Mouse (Mus musculus) small intestine, adult 2 months (tissue): ENCODE results near the gene Ssh3. TPM values are rescaled to one million over a fixed set of nuclear protein-coding genes. Genes with fewer than 3 reads are reported as not detected.

ENCODE experiments used
- H3K27ac ChIP-seq: fragments of 200-500 bp; 2 replicates; pipeline ENCODE4 v1.5.1; 2012; ENCODE audit warnings: low read depth, low read length, control low read depth, inconsistent platforms; ENCODE audit not compliant: insufficient read depth
- H3K27me3 ChIP-seq: fragments of 200-500 bp; 2 replicates; pipeline ENCODE4 v1.6.1; 2012; ENCODE audit warnings: mild to moderate bottlenecking, moderate library complexity, low read length, inconsistent platforms; ENCODE audit not compliant: control insufficient read depth, insufficient read depth
- H3K36me3 ChIP-seq: fragments of 200-500 bp; 2 replicates; pipeline ENCODE4 v1.6.1; 2012; ENCODE audit warnings: mild to moderate bottlenecking, low read length, control low read depth, inconsistent platforms; ENCODE audit not compliant: control insufficient read depth, insufficient read depth
- H3K4me1 ChIP-seq: fragments of 200-500 bp; 2 replicates; pipeline ENCODE4 v1.6.1; 2012; ENCODE audit warnings: low read length, inconsistent platforms, mixed read lengths; ENCODE audit not compliant: control insufficient read depth, insufficient read depth, insufficient read length
- H3K4me3 ChIP-seq: fragments of 200-500 bp; 2 replicates; pipeline ENCODE4 v1.5.1; 2012; ENCODE audit warnings: low read depth, mild to moderate bottlenecking, control low read depth, inconsistent platforms, low read length, moderate library complexity
- CTCF ChIP-seq: fragments of 200-500 bp; IDR thresholded peaks from 2 replicates; pipeline ENCODE4 v1.5.1; 2012; ENCODE audit warnings: low read depth, mild to moderate bottlenecking, control low read depth, inconsistent platforms, low read length, moderate library complexity, mixed read lengths; ENCODE audit not compliant: insufficient replicate concordance, insufficient read length; ENCODE audit errors: extremely low read depth
- POLR2A ChIP-seq: fragments of 200-500 bp; IDR thresholded peaks from 2 replicates; pipeline ENCODE4 v1.6.1; 2012; ENCODE audit warnings: low read depth, mild to moderate bottlenecking, control low read depth, inconsistent platforms, low read length, moderate library complexity
- WGBS: fragments of 180-500 bp; shearing (Covaris S2); methylation state at CpG from one replicate; pipeline ENCODE4 v1.1.7; 2018; 5-methylcytosine and 5-hydroxymethylcytosine counted together
- polyA plus RNA-seq: library from polyadenylated mRNA; depleted of rRNA; stranded (reverse); fragments of >200 nt; gene quantifications from 2 replicates; pipeline ENCODE4 v1.2.3, GENCODE M21; 2012; rRNA removed

Gene Ssh3
- polyA plus RNA-seq: 72.2 and 105 TPM in 2 replicates

DNA sequence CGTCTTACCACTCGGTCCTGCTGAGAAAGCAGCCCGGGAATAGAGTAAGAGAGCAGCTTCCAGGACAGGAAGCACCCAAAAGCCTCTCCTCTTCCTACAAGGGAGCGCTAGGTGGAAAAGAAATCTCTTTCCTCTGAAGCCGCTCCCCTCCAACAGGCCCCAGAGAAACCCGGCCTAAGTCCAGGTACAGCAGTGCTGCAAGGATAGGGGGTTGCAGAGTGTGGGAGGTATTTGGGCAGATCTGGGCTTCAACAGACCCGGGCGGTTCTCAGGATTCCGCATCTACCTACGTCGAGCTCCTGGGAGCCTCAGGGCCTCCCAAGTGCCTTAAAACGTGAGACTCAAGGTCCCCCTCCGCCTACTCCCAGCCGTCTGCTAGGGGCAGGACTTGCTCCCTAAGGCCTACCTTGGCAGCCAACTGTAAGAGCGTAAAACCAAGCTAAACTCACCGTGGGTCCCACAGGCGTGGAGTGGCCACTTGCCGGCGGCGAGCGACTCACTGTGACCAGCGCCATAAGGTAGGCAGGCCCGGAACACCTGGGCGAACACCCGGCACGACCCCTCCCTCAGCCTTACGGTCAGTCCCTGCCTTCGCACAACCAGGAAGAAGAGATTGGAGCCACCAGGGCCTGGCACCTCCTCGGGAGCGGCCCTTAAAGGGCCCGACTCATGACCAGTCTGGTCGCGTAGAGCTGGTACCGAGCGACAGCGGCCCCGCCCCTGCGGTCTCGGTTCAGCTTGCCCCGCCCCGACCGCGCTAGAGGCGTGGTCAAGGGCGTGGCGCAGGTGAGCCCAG lies at the start of gene Ssh3:
TSS of gene Ssh3 (minus strand) at position 615 of the 796 bp plus-strand sequence.
- peaks cover 27% of the 10 kb centered on the region for H3K36me3 ChIP-seq
- peak within 1 kb of the TSS; percentile 72 for H3K4me3 ChIP-seq
- H3K4me1 ChIP-seq: peaks cover 14% of the 10 kb centered on the region
- no peaks in the 10 kb centered on the region for H3K27me3 ChIP-seq
- TF ChIP-seq CTCF (no peak), POLR2A (peak; percentile 43; the same call in 1 of the 2 replicates)
- 4% methylated on average over 46 of the region's 46 CpGs for WGBS
- peak within 1 kb of the TSS; percentile 64 for H3K27ac ChIP-seq

DNA sequence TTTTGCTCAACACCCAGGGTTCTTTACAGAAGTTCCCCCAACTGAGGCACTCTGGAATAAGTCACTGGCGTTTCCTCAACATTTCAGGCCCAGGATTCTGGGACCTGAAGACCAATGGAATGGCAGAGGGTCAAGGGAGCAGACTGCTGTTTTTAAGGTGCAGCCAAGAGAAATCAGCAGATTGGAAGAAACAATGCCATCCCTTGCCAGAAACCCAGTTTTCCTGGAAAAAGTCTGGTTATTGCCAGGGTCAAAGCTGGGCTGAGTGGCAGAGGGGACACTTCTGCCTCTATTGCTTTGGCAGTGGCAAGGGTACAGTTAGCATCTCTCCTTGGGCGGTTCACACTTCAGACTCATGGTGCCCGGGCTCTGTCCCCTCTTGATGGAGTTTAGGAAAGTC lies 48.2 kb upstream of the Ssh3 start:
- 89% methylated on average over 3 of the region's 3 CpGs for WGBS
- TF ChIP-seq CTCF (no peak), POLR2A (no peak)
- peaks cover 55% of the 10 kb centered on the region for H3K36me3 ChIP-seq

GRCm38 (mm10) chr19:4315223-4315944 lies 46.4 kb upstream of the Ssh3 start:
- WGBS: 30% methylated on average over 6 of the region's 6 CpGs
- TF ChIP-seq POLR2A (no peak), CTCF (no peak)
- H3K27ac ChIP-seq: no peak overlapping the region
- no peaks in the 10 kb centered on the region for H3K27me3 ChIP-seq
- peaks cover 3% of the 10 kb centered on the region; the same call in 1 of the 2 replicates for H3K4me1 ChIP-seq
- H3K36me3 ChIP-seq: peaks cover 40% of the 10 kb centered on the region
- H3K4me3 ChIP-seq: no peak overlapping the region

More for the DNA sequence above, 48.2 kb upstream of the Ssh3 start:
- Histone ChIP-seq H3K4me1 (peaks cover 3% of the 10 kb centered on the region; the same call in 1 of the 2 replicates), H3K27me3 (no peaks in the 10 kb centered on the region), H3K27ac (no peak overlapping the region), H3K4me3 (no peak overlapping the region)

- H3K4me3 ChIP-seq: no peak overlapping the region
- H3K4me1 ChIP-seq: peaks cover 4% of the 10 kb centered on the region; the same call in 1 of the 2 replicates
- TF ChIP-seq POLR2A: no peak
- TF ChIP-seq CTCF: peak; percentile 73; the same call in 1 of the 2 replicates
- H3K27ac ChIP-seq: no peak overlapping the region
- 0 out of 2 replicates have a peak, but pooled peaks cover 3% of the 10 kb centered on the region for H3K36me3 ChIP-seq
- no peaks in the 10 kb centered on the region for H3K27me3 ChIP-seq
Observed at GRCm38 (mm10) chr19:4309776-4310185, 40.8 kb upstream of the Ssh3 start.

DNA sequence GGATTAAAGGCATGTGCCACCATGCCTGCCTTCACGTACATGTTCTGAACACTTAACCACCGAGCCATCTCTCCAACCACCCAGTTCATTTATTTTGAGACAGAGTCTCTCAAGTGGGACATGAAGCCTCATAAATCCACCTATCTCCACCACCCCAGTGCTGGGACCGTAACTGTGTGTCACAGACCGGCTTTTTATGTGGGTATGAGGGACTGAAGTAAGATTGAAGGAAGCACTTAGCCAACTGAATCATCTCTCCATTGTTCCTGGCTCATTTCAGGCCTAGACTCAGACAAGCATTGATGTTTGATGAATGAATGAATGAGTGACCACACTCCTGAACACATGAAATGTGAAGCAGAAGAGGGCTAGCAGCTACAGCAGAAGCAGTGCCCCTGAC lies 40.3 kb upstream of the Ssh3 start:
- Histone ChIP-seq H3K4me1 (peaks cover 9% of the 10 kb centered on the region; the same call in 1 of the 2 replicates), H3K27ac (no peak overlapping the region), H3K27me3 (no peaks in the 10 kb centered on the region), H3K36me3 (0 out of 2 replicates have a peak, but pooled peaks cover 2% of the 10 kb centered on the region), H3K4me3 (no peak overlapping the region)
- WGBS: 94% methylated on average over 4 of the region's 4 CpGs
- TF ChIP-seq POLR2A (no peak), CTCF (no peak)

- 9% methylated on average over 44 of the region's 46 CpGs for WGBS
- Histone ChIP-seq H3K4me1 (peaks cover 23% of the 10 kb centered on the region), H3K36me3 (no peaks in the 10 kb centered on the region), H3K4me3 (peak within 1 kb of the TSS; percentile 86), H3K27me3 (no peaks in the 10 kb centered on the region), H3K27ac (peak within 1 kb of the TSS; percentile 89)
- no peak for TF ChIP-seq POLR2A
- TF ChIP-seq CTCF: peak; percentile 68
Observed at GRCm38 (mm10) chr19:4306190-4306577, 37.2 kb upstream of the Ssh3 start, which contains the start of gene Grk2. Grk2 (minus strand) TSS chr19:4306222.
